Mouse (Mus musculus) MEL-GATA-1-ER (cell line): ENCODE measurements around the gene Itih3.

Experiments
- DNase-seq: peaks from one replicate; pipeline ENCODE4 v3.0.0-alpha.2; 2012; ENCODE audit warnings: low read depth; ENCODE audit errors: extremely low read depth

Itih3 gene

GRCm38 (mm10) chr14:30902628-30903027, 20.9 kb downstream of the Itih3 start:
- no peak for DNase-seq

DNA sequence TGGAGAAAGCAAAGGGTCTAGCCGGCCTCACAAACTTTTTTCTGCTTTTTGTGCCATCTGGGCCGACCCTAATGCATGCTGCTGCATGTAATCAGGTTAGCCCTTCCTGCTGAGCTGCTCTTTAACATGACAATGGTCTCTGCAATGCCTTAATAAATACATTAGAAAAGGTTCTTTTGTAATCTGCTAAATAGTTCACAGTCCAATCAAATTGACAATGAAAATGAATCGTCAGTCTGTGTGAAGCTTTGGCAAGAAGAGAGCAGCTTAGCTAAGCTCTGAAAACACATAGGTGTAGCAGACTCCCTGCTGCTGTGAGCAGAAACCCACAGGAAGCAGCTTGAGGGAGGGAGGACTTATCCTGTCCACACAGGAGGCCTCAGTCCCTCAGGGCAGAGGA, 23.6 kb downstream of the Itih3 start:
- DNase-seq, result no peak

GRCm38 (mm10) chr14:30888271-30888732, 35.3 kb downstream of the Itih3 start:
- no peak for DNase-seq

- DNase-seq, result no peak
These were observed 37.4 kb downstream of the Itih3 start, which contains the start of gene Itih4 for GRCm38 (mm10) chr14:30886204-30886603. TSS of gene Itih4 (plus strand) at chr14:30886476.

DNA sequence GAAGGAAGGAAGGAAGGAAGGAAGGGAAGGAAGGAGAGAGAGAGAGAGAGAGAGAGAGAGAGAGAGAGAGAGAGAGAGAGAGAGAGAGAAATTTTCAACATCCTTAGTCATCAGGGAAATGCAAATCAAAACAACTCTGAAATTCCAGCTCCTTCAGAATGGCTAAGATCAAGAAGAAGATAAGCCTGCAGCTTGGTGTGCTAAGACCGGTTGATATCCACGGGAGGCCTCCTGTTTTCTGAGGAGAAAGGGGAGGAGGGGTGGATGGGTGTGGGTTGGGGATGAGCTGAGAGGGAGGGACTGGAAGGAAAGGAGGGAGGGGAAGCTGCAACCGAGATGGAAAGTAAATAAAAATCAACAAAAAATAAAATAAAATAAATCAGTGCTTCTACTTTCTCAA, 38.3 kb downstream of the Itih3 start:
- DNase-seq, result no peak

- no peak for DNase-seq
These were observed 41.8 kb downstream of the Itih3 start for GRCm38 (mm10) chr14:30881718-30882108.

DNA sequence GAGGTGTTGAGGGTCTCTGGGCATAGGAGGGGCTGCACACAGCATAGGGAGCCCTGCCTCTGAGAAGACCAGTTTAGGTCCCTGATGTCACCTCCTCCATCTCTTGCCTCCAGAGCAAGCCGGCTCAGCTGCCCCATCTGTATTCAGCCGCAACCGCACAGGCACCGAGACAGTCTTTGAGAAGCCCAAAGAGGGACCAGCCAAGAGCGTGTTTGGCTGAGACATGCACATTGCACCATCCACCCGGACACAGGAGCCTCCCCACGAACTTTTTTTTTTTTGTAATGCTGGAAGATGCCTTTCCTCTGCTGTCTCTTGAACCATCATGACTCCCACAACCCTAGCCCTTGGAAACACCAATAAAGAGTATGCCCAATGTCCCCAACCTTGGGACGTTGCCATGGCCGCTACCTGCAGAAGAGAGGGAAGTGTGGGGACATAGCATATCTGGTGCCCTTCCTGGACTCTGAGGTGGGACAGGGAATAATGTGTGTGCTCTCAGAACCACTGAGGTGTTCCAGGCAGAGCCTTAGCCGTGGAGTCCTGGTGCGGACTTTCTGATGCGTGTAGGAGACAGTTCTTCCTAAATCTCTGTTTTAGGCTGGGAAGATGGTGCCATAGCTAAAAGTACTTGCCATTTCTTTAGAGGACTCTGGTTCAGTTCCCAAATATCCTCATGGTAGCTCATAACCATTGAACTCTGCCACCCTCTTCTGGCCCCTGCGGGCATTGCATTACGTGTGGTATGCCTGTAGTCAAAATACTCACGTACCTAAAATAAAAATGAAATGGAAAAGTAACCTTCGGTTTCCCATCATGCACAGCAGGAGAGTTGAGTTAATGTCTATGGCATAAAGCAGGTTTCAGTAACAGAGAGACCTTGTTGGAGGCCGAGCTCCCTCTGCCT, 42.5 kb downstream of the Itih3 start:
- DNase-seq, result peak; percentile 29

DNA sequence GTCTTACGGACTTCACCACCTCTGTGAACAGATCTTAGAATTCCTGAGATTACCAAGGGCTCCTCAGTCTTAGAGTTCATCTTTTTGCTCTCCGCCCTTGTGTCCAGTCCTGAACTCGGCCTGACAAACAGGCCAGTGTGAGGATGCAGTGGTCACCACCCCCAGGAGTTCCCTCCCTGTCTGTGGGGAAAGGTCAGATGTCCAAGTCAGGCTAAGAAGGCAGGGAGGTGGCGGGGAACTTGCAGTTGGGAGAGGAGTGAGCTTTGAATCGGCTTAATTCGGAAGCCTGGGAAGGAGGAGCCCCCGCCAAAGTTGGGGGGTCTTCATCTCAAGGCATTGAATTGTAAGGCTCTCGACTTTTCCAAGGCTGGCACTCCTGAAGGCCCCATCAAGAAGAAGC, 43.3 kb downstream of the Itih3 start:
- no peak for DNase-seq

GRCm38 (mm10) chr14:30879794-30880193, 43.8 kb downstream of the Itih3 start:
- DNase-seq, result no peak

DNA sequence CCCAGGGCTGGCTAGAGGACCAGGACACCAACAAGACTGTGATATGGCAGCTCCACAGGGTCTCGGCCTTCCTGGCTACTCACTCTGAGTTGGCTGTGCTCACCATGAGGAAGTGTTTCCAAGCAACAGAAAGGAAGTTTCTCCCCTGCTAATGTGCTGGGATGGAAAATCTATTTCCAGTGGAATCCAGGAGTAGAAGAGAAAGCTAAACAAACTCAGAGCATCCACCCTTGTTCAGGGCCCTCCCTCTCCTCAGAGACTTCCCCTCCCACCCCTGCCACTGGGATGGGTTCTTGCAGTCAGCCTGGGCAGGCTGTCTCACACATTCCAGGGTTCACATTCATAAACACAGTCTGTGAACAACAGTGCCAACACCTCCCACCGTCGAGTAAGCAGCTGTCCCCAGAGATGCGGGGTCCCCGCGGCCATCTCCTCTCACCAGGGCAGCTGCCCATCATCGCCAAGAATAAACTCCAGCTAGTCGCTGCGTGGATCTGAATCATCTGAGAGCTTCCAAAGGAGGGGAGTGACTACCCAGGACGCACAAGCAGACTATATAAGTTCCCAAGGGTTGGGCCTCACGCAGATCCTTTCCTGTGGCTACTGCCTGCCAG, 44.5 kb downstream of the Itih3 start, which contains the start of gene Mustn1:
Gene Mustn1, plus strand, starts transcription at position 243 of the 614 bp plus-strand sequence.
- no peak for DNase-seq

DNA sequence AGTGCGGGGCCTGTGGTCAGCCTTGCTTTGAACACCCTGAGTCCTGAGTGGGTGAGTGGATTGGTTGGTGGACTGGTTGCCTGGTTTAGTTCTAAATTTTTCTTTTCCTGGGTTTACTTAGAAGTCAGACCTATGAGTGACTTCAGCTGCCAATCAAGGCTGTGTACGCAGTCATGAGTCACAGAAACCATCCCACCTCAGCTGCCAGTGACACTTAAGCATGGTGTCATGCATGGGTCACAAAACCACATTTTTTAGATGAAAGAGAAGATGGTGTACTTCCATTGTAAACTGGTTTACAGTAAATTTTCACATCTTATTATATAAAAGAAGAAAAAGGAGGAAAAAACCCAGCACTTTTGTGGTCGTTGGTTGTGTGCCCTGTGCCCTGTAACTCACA, 45.7 kb downstream of the Itih3 start:
- no peak for DNase-seq

DNA sequence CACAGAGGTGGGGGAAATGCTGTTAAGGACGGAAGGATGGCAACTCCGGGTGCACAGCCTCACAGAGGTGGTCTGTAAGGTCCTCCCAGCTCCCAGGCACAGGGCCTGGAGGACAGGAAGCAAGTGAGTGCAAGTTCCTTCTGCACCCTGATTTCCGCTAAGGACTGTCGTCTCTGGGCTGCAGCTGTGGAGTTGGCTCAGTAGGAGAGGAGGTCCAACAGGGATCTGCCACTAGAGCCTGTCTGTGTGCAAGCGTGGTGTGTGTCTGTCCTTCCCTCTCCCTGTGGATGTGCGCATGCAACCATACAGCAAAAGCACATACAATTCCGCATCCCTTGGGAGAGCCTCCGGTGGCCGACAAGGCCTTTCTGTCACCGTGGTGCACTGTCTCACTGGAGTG, 47.1 kb downstream of the Itih3 start:
- no peak for DNase-seq

DNA sequence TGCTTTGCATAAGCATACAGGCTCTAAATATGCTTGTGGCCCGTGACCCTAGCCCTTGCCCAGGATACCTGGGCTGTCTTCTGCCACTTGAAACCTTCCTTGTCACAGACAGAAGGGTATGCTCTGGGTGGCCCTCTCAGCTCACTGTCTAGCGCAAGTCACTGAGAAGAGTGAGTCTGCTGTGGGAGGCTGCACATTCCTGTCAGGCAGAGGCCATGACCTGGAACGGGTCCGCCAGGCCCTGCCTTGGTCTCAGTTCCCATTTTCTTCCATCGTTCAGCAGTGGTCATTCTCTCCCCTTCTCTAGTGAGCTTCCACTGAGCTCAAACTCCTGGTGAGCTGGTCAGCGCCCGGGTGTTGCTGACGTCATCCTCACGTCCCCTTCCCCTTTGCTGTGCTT, 47.6 kb downstream of the Itih3 start:
- DNase-seq, result no peak

DNA sequence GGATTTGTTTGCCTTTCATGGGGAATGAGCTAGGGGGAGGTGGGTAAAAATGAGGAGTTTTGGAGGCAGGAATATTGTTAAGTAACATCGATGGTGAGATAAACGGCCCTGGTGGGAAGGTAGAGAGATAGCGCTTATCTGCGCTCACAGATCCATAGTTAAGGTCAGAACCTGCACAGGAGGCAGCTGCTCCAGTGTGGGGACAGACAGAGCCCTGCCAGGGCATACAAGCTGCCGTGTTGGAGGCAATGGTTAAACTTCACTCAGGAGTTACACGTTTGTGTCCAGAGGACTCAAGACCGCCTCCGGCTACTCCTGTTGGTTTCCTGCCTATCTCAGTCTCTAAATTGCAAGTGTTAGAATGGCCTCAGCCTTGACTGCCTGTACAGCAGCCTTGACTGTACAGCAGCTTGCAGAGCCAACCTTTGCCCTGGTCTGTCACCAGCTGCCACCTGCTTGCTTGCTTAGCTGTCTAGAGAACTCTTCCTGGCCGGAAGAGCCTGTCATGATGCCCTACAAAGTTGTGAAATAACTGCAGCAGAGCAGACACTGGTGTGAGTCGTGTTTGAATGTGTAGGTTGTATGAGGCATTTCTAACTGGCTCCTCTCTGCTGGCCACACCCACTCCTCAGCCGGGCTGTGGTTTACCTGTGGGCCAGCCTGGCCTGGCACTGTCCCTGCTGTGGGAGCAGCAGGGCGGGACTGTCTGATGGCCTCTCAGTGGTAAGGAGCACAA, 48.3 kb downstream of the Itih3 start:
- DNase-seq, result no peak

- DNase-seq, result no peak
These were observed 49.4 kb downstream of the Itih3 start for GRCm38 (mm10) chr14:30874095-30874700.

- no peak for DNase-seq
These were observed 53.1 kb downstream of the Itih3 start for GRCm38 (mm10) chr14:30870206-30871147.

GRCm38 (mm10) chr14:30869391-30869801, 54.2 kb downstream of the Itih3 start:
- DNase-seq, result no peak

GRCm38 (mm10) chr14:30868826-30869225, 54.7 kb downstream of the Itih3 start:
- DNase-seq, result no peak

- peak; percentile 37 for DNase-seq
These were observed 56.5 kb downstream of the Itih3 start for GRCm38 (mm10) chr14:30867042-30867441.

DNA sequence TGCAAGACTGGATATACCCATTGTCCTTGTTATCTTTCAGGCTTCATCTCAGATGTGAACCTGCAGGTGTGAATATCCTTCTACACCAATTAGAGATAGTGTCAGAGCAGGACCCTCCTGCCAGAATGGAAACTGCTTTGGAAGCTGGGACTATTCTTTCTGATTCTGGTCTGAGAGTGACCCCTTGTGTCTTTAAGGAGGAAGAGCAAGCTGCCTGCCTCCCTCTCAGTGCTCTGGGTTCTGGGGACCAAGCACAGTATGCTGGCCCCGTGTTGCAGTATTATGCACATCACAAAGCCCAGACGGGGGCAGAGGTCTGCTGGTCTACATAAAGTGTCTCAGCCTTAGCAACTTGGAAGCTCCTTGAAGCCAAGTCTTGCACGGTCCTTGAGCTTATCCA, 58.2 kb downstream of the Itih3 start:
- no peak for DNase-seq
